Mouse (Mus musculus) lung, adult 2 months (tissue): ENCODE measurements around the gene Ddr2. TPM values are rescaled to one million over a fixed set of nuclear protein-coding genes. Genes with fewer than 3 reads are reported as not detected.

Source experiments
- DNase-seq: peaks from one replicate; pipeline ENCODE4 v3.0.0; 2022
- H3K4me1 ChIP-seq: fragments of 200-500 bp; 2 replicates; pipeline ENCODE4 v1.6.1; 2011; ENCODE audit warnings: low read length; ENCODE audit not compliant: control insufficient read depth, insufficient read depth
- H3K4me3 ChIP-seq: fragments of 200-500 bp; replicated peaks from 2 replicates; pipeline ENCODE3; 2011; ENCODE audit warnings: low read depth, mild to moderate bottlenecking, control low read depth, low read length; ENCODE audit errors: extremely low read depth
- CTCF ChIP-seq: fragments of 200-500 bp; IDR thresholded peaks from 2 replicates; pipeline ENCODE4 v1.5.1; 2011; ENCODE audit warnings: mild to moderate bottlenecking, low read length, control low read depth; ENCODE audit not compliant: insufficient read depth
- POLR2A ChIP-seq: fragments of 200-500 bp; IDR thresholded peaks from 2 replicates; pipeline ENCODE4 v1.6.1; 2011; ENCODE audit warnings: low read depth, mild to moderate bottlenecking, control low read depth, low read length, borderline replicate concordance; ENCODE audit errors: extremely low read depth
- WGBS: fragments of 180-500 bp; shearing (Covaris S2); methylation state at CpG from one replicate; pipeline ENCODE4 v1.1.7; 2018; 5-methylcytosine and 5-hydroxymethylcytosine counted together
- polyA plus RNA-seq: library from polyadenylated mRNA; depleted of rRNA; stranded (reverse); fragments of >200 nt; gene quantifications from 2 replicates; pipeline ENCODE4 v1.2.3, GENCODE M21; 2012

The Ddr2 gene
- polyA plus RNA-seq, 1 experiment: 42.6 TPM

DNA sequence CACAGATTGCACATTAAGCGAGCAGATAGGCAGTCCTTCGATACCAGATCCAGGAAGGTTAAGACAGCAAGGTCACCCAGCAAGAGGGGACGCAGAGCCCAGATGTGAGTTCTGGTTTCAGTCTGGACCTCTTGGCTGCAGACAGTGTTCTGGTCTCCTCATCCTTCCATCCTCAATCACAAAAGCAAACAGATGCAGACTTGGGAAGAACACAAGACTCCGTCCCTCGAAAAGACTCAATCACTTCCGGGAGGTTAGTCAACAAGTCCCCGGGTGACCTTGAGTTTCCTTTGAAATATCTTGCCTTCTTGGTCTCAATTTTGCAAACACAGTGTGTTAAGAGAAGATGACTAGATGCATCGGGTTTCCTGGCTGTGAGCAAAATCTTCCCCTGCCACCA, 45.6 kb downstream of the Ddr2 start:
- WGBS: 65% methylated on average over 8 of the region's 8 CpGs
- H3K4me3 ChIP-seq: no peak overlapping the region
- DNase-seq: no peak
- H3K4me1 ChIP-seq: no peaks in the 10 kb centered on the region; the same call in 1 of the 2 replicates
- TF ChIP-seq CTCF (no peak), POLR2A (no peak)

DNA sequence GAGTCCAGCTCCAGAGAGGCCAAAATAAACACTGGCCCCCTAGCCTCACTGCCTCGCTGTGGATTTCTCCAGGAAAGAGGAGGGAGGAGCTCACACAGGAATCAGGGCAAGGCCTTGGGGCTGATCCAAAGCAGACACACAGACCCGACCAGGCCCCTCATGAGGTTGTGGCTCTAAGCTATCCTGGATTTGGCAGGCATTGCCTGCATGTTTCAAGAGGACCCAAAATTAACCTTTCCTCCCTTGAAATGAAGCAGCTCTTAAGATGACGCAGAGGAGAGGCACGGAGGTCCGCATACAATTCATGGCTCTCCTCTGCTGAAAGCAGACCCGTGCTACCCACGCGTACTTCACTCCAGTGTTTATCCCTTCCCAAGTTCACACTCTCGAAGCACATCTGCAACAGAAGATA, 46.5 kb downstream of the Ddr2 start:
- DNase-seq: no peak
- WGBS: 12% methylated on average over 9 of the region's 9 CpGs

DNA sequence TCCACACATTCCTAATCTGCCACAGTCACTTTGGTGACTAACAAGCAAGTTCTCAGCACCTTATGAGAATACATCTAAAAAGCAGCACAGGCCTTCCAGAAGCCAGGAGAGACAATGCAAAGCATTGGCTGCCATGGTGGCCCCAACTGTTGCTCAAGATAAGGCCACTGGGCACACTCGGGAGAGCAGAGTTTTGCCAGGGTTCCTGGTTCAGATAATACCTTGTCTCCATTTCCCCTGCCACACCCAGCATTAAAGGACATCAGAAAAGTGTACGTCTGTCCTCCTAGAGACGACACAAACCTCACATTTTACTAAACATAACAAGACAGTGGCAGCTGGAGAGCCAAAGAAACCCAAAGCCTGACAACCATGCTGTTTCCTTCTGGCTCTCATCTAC, 50.3 kb downstream of the Ddr2 start:
- WGBS: 58% methylated on average over 3 of the region's 3 CpGs
- no peak for DNase-seq
- no peaks in the 10 kb centered on the region; the same call in 1 of the 2 replicates for H3K4me1 ChIP-seq
- no peak overlapping the region for H3K4me3 ChIP-seq
- TF ChIP-seq CTCF: no peak
- TF ChIP-seq POLR2A: no peak

More for the DNA sequence above, 46.5 kb downstream of the Ddr2 start:
- Histone ChIP-seq H3K4me3 (no peak overlapping the region), H3K4me1 (no peaks in the 10 kb centered on the region; the same call in 1 of the 2 replicates)
- TF ChIP-seq CTCF (no peak), POLR2A (no peak)

DNA sequence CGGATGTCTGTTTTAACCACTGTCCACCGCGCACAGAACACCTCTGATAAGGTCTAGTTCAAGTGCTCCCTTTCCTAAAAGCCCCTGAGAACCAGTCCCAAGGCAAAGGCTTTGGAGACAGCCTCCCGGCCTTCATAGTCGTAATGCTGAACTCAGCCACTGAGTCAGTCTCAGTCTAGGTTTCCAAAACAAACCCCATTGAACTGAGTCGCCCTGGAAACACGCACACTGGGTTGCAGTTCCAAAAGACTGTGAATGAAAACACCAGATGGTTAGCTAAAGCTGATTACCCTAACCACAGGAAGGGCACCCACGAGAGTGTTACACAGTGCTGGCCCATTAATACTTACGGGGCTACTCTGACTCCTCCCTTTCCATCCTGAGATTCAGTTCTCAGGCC, 51.2 kb downstream of the Ddr2 start:
- Histone ChIP-seq H3K4me1 (no peaks in the 10 kb centered on the region; the same call in 1 of the 2 replicates), H3K4me3 (no peak overlapping the region)
- TF ChIP-seq CTCF (no peak), POLR2A (no peak)
- DNase-seq: no peak
- WGBS: 84% methylated on average over 9 of the region's 9 CpGs

DNA sequence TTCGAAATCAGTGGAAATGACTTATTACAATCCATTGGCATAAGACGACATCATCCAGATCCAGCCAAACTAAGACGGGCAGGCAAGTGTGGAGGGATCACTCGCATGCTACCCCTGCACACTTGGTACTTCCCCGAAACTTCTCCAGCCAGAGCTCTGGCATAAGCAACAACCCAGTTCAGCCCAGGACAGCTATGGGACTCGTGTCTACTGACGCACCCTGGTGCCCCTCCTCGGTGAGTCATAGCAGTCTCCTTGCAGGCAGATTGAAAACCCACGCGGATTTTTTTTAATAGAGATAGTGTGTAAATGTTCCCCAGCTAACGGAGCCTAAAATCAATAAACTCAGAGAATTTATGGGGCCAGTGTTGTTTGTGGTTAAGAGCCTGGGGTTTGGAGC, 52.5 kb downstream of the Ddr2 start:
- no peak for DNase-seq
- no peak for TF ChIP-seq CTCF
- no peak for TF ChIP-seq POLR2A
- WGBS: 55% methylated on average over 11 of the region's 11 CpGs
- no peak overlapping the region for H3K4me3 ChIP-seq
- no peaks in the 10 kb centered on the region; the same call in 1 of the 2 replicates for H3K4me1 ChIP-seq

DNA sequence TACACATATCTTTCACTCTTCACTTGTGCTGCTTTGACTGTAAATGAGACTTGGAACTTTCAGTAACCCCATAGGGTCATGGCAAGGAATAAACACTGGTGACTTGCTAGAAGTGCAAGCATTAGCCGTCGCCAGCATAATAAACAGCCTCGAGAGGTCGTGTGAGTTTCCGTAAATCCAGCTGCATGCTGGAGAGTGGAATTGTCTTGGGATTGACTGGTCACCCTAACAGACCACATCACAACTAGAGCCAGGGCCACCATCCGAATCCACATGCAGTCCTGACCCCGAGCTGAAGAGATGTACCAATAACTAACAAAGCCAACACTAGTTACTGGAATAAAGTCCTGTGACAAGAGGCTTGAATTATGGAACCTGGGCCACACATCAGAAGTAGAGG, 53.0 kb downstream of the Ddr2 start:
- 44% methylated on average over 7 of the region's 7 CpGs for WGBS
- no peaks in the 10 kb centered on the region; the same call in 1 of the 2 replicates for H3K4me1 ChIP-seq
- TF ChIP-seq POLR2A (no peak), CTCF (no peak)
- no peak for DNase-seq
- no peak overlapping the region for H3K4me3 ChIP-seq

DNA sequence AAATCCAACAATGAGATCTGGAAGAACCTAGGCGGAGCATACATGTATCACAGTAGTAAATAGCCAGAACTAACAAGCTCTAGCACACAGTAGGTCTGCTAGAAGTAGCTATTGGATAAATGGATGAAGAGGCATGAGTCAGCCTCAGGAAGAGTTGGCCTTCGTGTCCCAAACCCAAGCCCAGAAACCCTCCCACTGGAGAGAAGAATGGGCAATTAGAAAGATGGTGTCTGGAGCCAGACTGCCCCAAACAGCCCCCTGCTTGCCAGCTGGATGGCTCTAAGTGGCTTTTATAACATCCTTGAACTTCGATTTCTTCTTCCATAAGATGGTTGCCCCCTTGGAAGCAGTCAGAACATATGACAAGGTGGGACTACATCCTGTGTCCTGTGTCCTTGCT, 53.6 kb downstream of the Ddr2 start:
- 59% methylated on average over 3 of the region's 3 CpGs for WGBS
- H3K4me1 ChIP-seq: no peaks in the 10 kb centered on the region; the same call in 1 of the 2 replicates
- TF ChIP-seq POLR2A (no peak), CTCF (no peak)
- no peak for DNase-seq
- H3K4me3 ChIP-seq: no peak overlapping the region

DNA sequence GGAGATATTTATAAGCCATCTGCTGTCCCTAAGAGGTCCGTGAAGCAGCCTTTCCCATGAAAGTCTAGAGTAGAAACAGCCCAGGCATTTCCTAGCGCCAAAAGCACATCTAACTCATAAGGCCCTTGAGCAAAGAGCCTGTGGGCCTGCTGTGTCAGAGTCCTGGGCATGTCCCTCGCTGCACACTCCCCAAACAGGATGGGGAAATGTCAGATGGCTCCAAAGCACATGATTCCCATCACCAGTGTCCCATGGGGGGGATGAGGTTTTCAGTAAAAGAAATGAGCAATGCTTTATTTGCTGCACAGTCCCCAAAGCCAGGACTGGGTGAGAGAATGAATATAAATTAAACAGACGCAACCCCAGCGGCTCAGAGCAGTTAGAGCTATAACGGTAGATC, 54.3 kb downstream of the Ddr2 start:
- 63% methylated on average over 6 of the region's 6 CpGs for WGBS

DNA sequence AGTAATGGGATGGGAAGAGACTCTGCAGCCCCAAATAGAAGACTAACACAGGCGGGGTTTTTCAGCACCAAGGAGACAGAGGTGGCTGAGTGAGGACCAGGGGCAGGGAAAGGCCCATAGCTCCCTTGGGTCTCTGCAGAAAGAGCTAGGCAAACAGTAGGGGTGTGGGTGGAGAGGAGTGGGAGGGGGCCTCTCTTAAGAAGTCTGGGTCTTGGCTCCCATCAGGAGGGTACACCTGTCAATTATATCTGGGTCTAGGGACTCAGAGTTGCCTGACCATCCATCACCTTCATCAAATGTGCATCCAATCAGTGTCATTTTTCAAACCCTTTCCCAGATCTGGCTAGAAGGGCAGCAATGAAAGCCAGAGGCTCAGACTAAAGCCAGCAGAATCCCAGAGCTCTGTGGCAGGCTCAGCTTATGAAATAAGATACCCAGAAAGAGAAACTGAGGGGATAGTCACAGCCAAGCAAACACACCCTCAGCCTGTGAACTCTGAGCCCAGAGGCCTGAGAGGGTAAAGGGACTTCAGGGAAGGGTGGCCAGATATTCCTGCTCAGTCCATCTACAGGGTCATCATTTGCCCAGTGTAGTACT, 58.0 kb downstream of the Ddr2 start:
- TF ChIP-seq CTCF: no peak
- no peak for TF ChIP-seq POLR2A
- H3K4me3 ChIP-seq: no peak overlapping the region
- H3K4me1 ChIP-seq: no peaks in the 10 kb centered on the region
- WGBS: 69% methylated on average over 1 of the region's 1 CpGs
- DNase-seq: no peak

More for the DNA sequence above, 54.3 kb downstream of the Ddr2 start:
- no peaks in the 10 kb centered on the region; the same call in 1 of the 2 replicates for H3K4me1 ChIP-seq
- no peak for TF ChIP-seq POLR2A
- TF ChIP-seq CTCF: no peak
- DNase-seq: no peak
- no peak overlapping the region for H3K4me3 ChIP-seq

DNA sequence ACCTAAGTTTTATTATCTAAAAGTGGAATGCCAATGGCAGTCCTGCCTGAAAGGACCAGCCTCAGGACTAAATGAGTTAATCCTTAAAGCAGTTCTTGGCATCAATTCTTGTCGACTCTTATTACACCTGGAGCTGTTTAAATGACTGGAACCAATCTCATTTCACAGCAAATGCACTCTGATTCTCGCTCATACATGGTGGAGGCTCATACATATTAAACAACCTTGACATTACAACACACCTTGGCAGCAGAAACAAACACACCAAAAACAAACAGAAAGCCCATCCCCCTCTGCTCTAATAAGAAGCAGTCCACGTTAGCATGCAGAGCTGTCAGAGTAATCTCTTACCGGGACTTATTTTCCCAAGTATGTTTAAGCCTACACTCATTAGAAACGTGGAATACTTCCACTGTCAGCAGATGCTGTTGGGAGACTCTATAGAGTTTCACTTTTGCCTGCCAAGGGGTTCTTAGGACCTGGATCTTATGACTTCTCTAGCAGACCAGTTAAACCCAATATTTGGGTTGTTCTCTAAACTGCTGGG, 58.9 kb downstream of the Ddr2 start:
- DNase-seq: no peak
- TF ChIP-seq CTCF: no peak
- TF ChIP-seq POLR2A: no peak
- WGBS: 51% methylated on average over 5 of the region's 5 CpGs
- no peaks in the 10 kb centered on the region for H3K4me1 ChIP-seq
- H3K4me3 ChIP-seq: no peak overlapping the region
